Mouse (Mus musculus) bone marrow, adult 2 months (tissue): ENCODE measurements around the gene Plcxd3. TPM values are rescaled to one million over a fixed set of nuclear protein-coding genes. Genes with fewer than 3 reads are reported as not detected.

ENCODE experiments used
- H3K27ac ChIP-seq: fragments of 200-500 bp; 2 replicates; pipeline ENCODE4 v1.5.1; 2012; ENCODE audit warnings: low read depth, mild to moderate bottlenecking, control low read depth, inconsistent platforms, low read length; ENCODE audit not compliant: control insufficient read depth, poor library complexity, insufficient read depth
- H3K4me1 ChIP-seq: fragments of 200-500 bp; 2 replicates; pipeline ENCODE4 v1.6.1; 2011; ENCODE audit warnings: low read length; ENCODE audit not compliant: control insufficient read depth, insufficient read depth
- H3K4me3 ChIP-seq: fragments of 200-500 bp; replicated peaks from 2 replicates; pipeline ENCODE3; 2011; ENCODE audit warnings: mild to moderate bottlenecking, low read depth, low read length, control low read depth; ENCODE audit not compliant: control insufficient read depth
- CTCF ChIP-seq: fragments of 200-500 bp; IDR thresholded peaks from 2 replicates; pipeline ENCODE4 v1.5.1; 2011; ENCODE audit warnings: low read length, control low read depth; ENCODE audit not compliant: control insufficient read depth, insufficient read depth
- POLR2A ChIP-seq: fragments of 200-500 bp; IDR thresholded peaks from 2 replicates; pipeline ENCODE4 v1.6.1; 2011; ENCODE audit warnings: low read depth, mild to moderate bottlenecking, control low read depth, low read length, borderline replicate concordance; ENCODE audit not compliant: control insufficient read depth
- WGBS: fragments of 180-500 bp; shearing (Covaris S2); methylation state at CpG from one replicate; pipeline ENCODE4 v1.1.7; 2018; 5-methylcytosine and 5-hydroxymethylcytosine counted together
- polyA plus RNA-seq: library from polyadenylated mRNA; stranded (reverse); fragments of >200 nt; gene quantifications from 2 replicates; pipeline ENCODE4 v1.2.4, GENCODE M21; 2011; ENCODE audit warnings: low replicate concordance; ENCODE audit not compliant: missing spikeins, insufficient read depth, insufficient read length

The Plcxd3 gene
- polyA plus RNA-seq, 1 experiment = not detected

- Histone ChIP-seq H3K4me1 (no peaks in the 10 kb centered on the region), H3K4me3 (no peak overlapping the region), H3K27ac (no peak overlapping the region)
- no peak for TF ChIP-seq POLR2A
- no peak for TF ChIP-seq CTCF
- WGBS = 80% methylated on average over 6 of the region's 6 CpGs
Measured at GRCm38 (mm10) chr15:4605630-4606029, 230.3 kb downstream of the Plcxd3 start.
